Mouse (Mus musculus) liver, postnatal 0 days (tissue): ENCODE measurements around the gene Gm49369. TPM values are rescaled to one million over a fixed set of nuclear protein-coding genes. Genes with fewer than 3 reads are reported as not detected.

Experiments
- ATAC-seq: fragments of 200-750 bp; cut with Nextera tagmentation; 2 replicates; pipeline ENCODE4 v1.8.0; 2017; ENCODE audit warnings: mild to moderate bottlenecking, moderate library complexity
- DNase-seq: peaks from one replicate; pipeline ENCODE4 v3.0.0-alpha.2; 2016
- H3K27ac ChIP-seq: fragments of 300-500 bp; sonication (generic); 2 replicates; pipeline ENCODE4 v1.5.1; 2014; ENCODE audit warnings: antibody characterized with exemption, moderate library complexity, mild to moderate bottlenecking, low read depth
- H3K27me3 ChIP-seq: fragments of 300-500 bp; sonication (generic); 2 replicates; pipeline ENCODE4 v1.6.1; 2014; ENCODE audit warnings: low read length, control low read depth, mixed read lengths; ENCODE audit not compliant: insufficient read depth
- H3K36me3 ChIP-seq: fragments of 300-500 bp; sonication (generic); replicated peaks from 2 replicates; pipeline ENCODE4 v1.6.1; 2014; ENCODE audit warnings: mild to moderate bottlenecking, control low read depth, low read length, moderate library complexity, mixed read lengths; ENCODE audit not compliant: insufficient read depth
- H3K4me1 ChIP-seq: fragments of 300-500 bp; sonication (generic); 2 replicates; pipeline ENCODE4 v1.6.1; 2014; ENCODE audit warnings: antibody characterized with exemption, mild to moderate bottlenecking, control low read depth; ENCODE audit not compliant: insufficient read depth
- H3K4me2 ChIP-seq: fragments of 300-500 bp; sonication (generic); 2 replicates; pipeline ENCODE4 v1.6.1; 2014; ENCODE audit warnings: low read depth, mild to moderate bottlenecking, low read length, moderate library complexity, mixed read lengths
- H3K4me3 ChIP-seq: fragments of 300-500 bp; sonication (generic); 2 replicates; pipeline ENCODE4 v1.5.1; 2014; ENCODE audit warnings: low read depth, low read length
- H3K9ac ChIP-seq: fragments of 300-500 bp; sonication (generic); replicated peaks from 2 replicates; pipeline ENCODE4 v1.6.1; 2014; ENCODE audit warnings: mild to moderate bottlenecking, moderate library complexity
- H3K9me3 ChIP-seq: fragments of 300-500 bp; sonication (generic); 2 replicates; pipeline ENCODE4 v1.6.1; 2016; ENCODE audit warnings: mild to moderate bottlenecking, control low read depth, low read length, mixed read lengths
- CTCF ChIP-seq: sonication (generic); IDR thresholded peaks from 2 replicates; pipeline ENCODE4 v1.5.1; 2016; ENCODE audit warnings: antibody characterized with exemption, low read depth
- EP300 ChIP-seq: IDR thresholded peaks from 2 replicates; pipeline ENCODE4 v1.6.1; 2016; ENCODE audit warnings: antibody characterized with exemption, low read depth, mild to moderate bottlenecking
- WGBS: fragments of 180-500 bp; shearing (Covaris S2); extraction: QIAGEN DNeasy Blood & Tissue Kit; methylation state at CpG from one replicate; pipeline ENCODE4 v1.1.7; 2014; ENCODE audit not compliant: insufficient replicate concordance; 5-methylcytosine and 5-hydroxymethylcytosine counted together
- polyA plus RNA-seq: library from polyadenylated mRNA; unstranded; fragments of >200 nt; fragmentation: Nextera tagmentation; extraction: Ambion mirVana; gene quantifications from 2 replicates; pipeline ENCODE4 v1.2.1, GENCODE M21; 2015

Gm49369 gene
- polyA plus RNA-seq, 1 experiment from 2014 or later = not detected

GRCm38 (mm10) chr7:142371398-142371767, 11.1 kb downstream of the Gm49369 start:
- H3K36me3 ChIP-seq = peaks cover 14% of the 10 kb centered on the region
- H3K27me3 ChIP-seq = peaks cover 36% of the 10 kb centered on the region
- H3K9ac ChIP-seq = no peak overlapping the region
- peaks cover 3% of the 10 kb centered on the region for H3K4me1 ChIP-seq
- ATAC-seq (no peak), DNase-seq (no peak)
- H3K27ac ChIP-seq = no peak overlapping the region
- H3K9me3 ChIP-seq = no peaks in the 10 kb centered on the region
- H3K4me3 ChIP-seq = peak overlapping the region; percentile 44
- WGBS = 33% methylated on average over 11 of the region's 11 CpGs
- TF ChIP-seq CTCF = no peak
- no peak for TF ChIP-seq EP300
- H3K4me2 ChIP-seq = peak overlapping the region; percentile 65

- Histone ChIP-seq H3K36me3 (peaks cover 9% of the 10 kb centered on the region), H3K4me1 (peaks cover 3% of the 10 kb centered on the region), H3K27ac (no peak overlapping the region), H3K9me3 (no peaks in the 10 kb centered on the region), H3K9ac (no peak overlapping the region), H3K27me3 (peaks cover 36% of the 10 kb centered on the region), H3K4me2 (peak overlapping the region; percentile 65; the same call in 1 of the 2 replicates), H3K4me3 (no peak overlapping the region)
- 81% methylated on average over 18 of the region's 18 CpGs for WGBS
- DNase-seq = peak; percentile 16
- TF ChIP-seq CTCF (no peak), EP300 (no peak)
- ATAC-seq = no peak
Measured at GRCm38 (mm10) chr7:142370937-142371336, 11.5 kb downstream of the Gm49369 start.

GRCm38 (mm10) chr7:142369820-142370219, 12.6 kb downstream of the Gm49369 start:
- Histone ChIP-seq H3K36me3 (0 out of 2 replicates have a peak, but pooled peaks cover under 1% of the 10 kb centered on the region), H3K4me2 (0 out of 2 replicates have a peak overlapping the region, but pooled peaks have one; percentile 13), H3K4me1 (peaks cover 3% of the 10 kb centered on the region), H3K27me3 (peaks cover 36% of the 10 kb centered on the region), H3K9ac (no peak overlapping the region), H3K9me3 (no peaks in the 10 kb centered on the region), H3K27ac (no peak overlapping the region), H3K4me3 (no peak overlapping the region)
- TF ChIP-seq CTCF (no peak), EP300 (no peak)
- no peak for ATAC-seq
- DNase-seq = peak; percentile 15
- 53% methylated on average over 6 of the region's 6 CpGs for WGBS

GRCm38 (mm10) chr7:142368856-142369255, 13.6 kb downstream of the Gm49369 start:
- DNase-seq = no peak
- Histone ChIP-seq H3K27me3 (peaks cover 36% of the 10 kb centered on the region), H3K27ac (no peak overlapping the region), H3K9ac (no peak overlapping the region), H3K36me3 (no peaks in the 10 kb centered on the region), H3K9me3 (no peaks in the 10 kb centered on the region), H3K4me2 (no peak overlapping the region), H3K4me3 (no peak overlapping the region), H3K4me1 (peaks cover 3% of the 10 kb centered on the region)
- TF ChIP-seq CTCF = no peak
- no peak for TF ChIP-seq EP300
- WGBS = 76% methylated on average over 2 of the region's 2 CpGs
- no peak for ATAC-seq

GRCm38 (mm10) chr7:142363107-142363506, 19.4 kb downstream of the Gm49369 start:
- H3K4me1 ChIP-seq = no peaks in the 10 kb centered on the region
- ATAC-seq (no peak), DNase-seq (no peak)
- H3K4me3 ChIP-seq = no peak overlapping the region
- 69% methylated on average over 4 of the region's 4 CpGs for whole genome bisulfite sequencing
- H3K9me3 ChIP-seq = no peaks in the 10 kb centered on the region
- H3K36me3 ChIP-seq = no peaks in the 10 kb centered on the region
- H3K4me2 ChIP-seq = no peak overlapping the region
- H3K27ac ChIP-seq = no peak overlapping the region
- TF ChIP-seq EP300 (no peak), CTCF (no peak)
- H3K9ac ChIP-seq = no peak overlapping the region
- H3K27me3 ChIP-seq = no peaks in the 10 kb centered on the region

GRCm38 (mm10) chr7:142360743-142361142, 21.7 kb downstream of the Gm49369 start:
- H3K4me3 ChIP-seq = no peak overlapping the region
- no peak for DNase-seq
- H3K9me3 ChIP-seq = no peaks in the 10 kb centered on the region
- peaks cover 4% of the 10 kb centered on the region; the same call in 1 of the 2 replicates for H3K4me1 ChIP-seq
- no peaks in the 10 kb centered on the region for H3K36me3 ChIP-seq
- no peak overlapping the region for H3K27ac ChIP-seq
- TF ChIP-seq EP300 = no peak
- TF ChIP-seq CTCF = peak; percentile 53
- no peak for ATAC-seq
- H3K27me3 ChIP-seq = no peaks in the 10 kb centered on the region
- no peak overlapping the region for H3K4me2 ChIP-seq
- no peak overlapping the region for H3K9ac ChIP-seq

GRCm38 (mm10) chr7:142359129-142359528, 23.3 kb downstream of the Gm49369 start:
- no peak overlapping the region for H3K27ac ChIP-seq
- TF ChIP-seq EP300 (no peak), CTCF (no peak)
- no peaks in the 10 kb centered on the region for H3K36me3 ChIP-seq
- H3K9ac ChIP-seq = no peak overlapping the region
- H3K4me2 ChIP-seq = no peak overlapping the region
- peaks cover 20% of the 10 kb centered on the region for H3K4me1 ChIP-seq
- no peak overlapping the region for H3K4me3 ChIP-seq
- no peak for ATAC-seq
- WGBS = 68% methylated on average over 8 of the region's 8 CpGs
- DNase-seq = no peak
- no peaks in the 10 kb centered on the region for H3K9me3 ChIP-seq
- no peaks in the 10 kb centered on the region for H3K27me3 ChIP-seq
